Mouse (Mus musculus) right cerebral cortex, adult 18-20 months (tissue): ENCODE results near the gene Stil.
"Not testable (repeated sequence)": the region's sequence is repeated elsewhere in the genome, so short reads cannot be mapped to it uniquely, and the experiment has no call there.

ENCODE experiments used
- DNase-seq: peaks from one replicate; pipeline ENCODE4 v3.0.0; 2022; ENCODE audit warnings: mixed read lengths

Gene Stil

DNA sequence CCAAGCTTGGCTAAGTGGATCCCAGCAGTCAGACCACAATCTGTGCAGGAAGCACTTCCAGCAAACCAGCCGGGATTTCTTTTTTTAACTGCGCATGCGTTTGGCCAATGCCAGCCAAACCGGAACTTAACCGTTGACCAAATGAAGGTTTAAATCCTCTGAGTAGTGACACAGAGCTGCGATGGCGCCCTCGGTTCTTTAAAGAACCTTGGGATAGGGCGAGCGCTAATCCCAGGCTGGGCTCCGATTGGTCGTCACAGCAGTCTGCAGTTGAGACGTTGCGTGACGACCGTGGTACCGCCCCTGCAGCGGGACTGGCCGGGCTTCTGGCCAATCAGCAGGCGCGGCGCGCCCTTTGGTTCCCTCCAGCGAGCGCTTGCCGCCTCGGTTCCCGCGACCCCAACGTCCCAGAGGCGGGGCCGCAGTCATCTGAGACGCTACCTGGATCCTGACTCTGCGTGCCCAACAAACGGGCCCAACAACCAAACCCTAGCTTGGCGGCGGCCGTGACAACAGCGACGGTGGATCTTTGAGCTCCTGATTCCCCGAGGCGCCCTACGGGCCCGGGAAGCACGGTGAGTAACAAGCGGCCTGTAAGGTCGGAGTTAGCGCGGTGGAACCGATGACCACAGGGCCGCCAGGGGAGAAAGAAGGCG lies at the start of gene Stil:
Stil (plus strand) TSS at position 387 of the 656 bp plus-strand sequence.
- peak; percentile 98 for DNase-seq

DNA sequence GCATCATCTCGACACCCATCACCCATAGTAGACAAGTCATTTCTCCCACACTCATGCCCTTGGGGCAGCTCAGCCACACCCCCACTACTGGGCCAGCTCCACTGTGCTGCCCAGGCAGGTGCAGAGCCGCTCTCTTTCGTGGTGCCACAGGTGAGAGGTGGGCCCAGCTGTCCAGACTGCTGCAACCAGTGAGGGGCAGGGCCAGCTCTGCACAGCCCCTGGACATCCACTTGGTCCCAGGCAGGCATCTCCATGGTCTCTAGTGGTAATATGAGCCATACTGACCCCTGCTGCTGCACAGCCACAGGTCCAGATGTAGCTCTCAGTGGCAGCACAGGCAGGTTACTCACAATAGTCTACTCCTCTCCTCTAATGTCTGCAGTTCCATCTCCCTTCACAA lies 46.8 kb upstream of the Stil start:
- DNase-seq: no peak

DNA sequence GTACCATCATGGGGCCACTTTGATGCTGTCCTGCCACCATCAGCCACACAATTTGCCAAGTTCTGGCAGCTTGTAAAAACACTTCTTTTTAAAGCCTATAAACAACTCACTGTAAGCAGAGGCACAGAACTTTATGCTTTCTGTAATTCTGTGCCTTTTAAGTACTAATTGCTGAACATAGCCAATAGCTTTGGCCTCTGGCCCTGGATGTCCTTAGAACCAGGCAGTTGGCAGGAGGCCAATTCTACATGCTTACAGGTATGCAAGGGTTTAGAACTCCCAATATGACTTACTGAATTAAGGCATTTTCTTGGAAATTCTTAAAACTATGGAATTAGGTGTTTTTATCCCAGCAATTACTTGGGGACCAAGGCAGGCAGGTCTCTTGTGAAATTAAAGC lies 42.6 kb upstream of the Stil start:
- DNase-seq: no peak

DNA sequence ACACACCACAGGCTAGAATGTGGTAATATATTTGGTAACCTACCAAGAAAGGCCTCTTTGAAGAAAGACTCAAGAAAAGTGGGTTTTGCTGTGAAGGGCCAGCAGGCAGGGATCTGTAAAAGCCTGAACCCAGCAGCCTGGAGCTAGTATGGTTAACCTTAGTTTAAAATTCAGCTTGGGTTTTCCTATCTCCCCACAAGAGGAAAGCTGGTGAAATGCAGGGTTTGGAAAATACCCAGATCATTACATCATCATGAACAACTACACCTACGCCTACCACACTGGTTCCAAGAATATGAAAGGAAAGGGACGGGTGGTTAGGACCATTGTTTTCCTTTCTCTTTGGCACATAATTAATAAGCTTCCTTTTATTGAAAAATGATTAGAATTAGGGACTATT lies 41.7 kb upstream of the Stil start:
- DNase-seq: no peak

DNA sequence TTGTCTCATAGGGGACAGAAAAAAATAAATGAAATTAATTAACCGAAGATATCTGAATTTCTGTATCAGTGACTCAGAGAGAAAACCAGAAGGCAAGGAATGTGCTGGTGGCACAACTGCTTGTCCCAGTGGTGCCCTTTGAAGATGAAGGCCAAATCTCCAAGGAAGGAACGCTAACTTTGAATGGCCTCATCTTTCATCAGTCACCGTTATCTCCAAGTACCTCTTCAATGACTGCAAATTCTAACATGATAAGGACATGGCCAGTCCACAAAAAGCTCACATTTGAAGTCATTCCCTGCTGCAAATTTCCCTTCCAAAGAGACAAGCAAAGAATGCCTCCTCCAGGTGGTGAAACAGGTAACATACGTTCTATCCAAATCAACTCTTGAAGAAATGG lies 41.2 kb upstream of the Stil start:
- DNase-seq: no peak

DNA sequence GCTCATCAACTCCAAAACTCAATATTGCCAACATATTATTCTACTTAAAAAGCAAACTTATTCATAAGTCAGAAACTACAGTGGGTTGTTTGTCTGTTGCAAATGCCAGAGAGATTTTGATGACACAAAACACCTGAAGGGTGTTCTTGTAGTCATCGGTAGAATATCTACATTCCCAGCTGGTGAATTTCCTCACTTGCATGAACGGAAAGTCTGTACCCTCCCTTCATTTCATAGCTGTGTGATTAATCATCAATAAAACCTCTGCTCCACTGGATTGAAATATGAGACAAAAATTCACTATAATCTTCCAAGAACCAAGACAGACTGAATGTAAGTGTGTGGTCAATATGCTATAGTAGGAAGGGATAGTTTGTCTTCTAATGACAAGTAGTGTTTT lies 40.4 kb upstream of the Stil start:
- no peak for DNase-seq

DNA sequence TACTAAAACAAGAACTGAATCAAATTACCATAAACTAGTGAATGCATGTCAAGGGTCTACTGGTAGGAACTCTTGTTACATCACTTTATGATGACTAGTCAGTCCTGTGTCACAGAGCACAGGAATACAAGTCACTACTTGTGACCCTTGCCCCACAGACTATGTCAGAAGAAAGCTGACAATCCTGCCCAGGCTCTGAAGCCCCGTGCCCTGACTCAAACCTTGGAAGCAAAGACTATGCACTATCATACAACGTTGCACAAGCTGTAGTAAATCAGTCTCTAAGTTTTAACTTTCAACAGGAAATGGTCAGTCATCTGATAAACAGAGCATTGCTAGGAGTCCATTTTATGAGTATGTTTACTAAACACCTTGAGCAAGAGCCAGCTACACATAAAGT lies 39.1 kb upstream of the Stil start:
- DNase-seq: not testable (repeated sequence)

DNA sequence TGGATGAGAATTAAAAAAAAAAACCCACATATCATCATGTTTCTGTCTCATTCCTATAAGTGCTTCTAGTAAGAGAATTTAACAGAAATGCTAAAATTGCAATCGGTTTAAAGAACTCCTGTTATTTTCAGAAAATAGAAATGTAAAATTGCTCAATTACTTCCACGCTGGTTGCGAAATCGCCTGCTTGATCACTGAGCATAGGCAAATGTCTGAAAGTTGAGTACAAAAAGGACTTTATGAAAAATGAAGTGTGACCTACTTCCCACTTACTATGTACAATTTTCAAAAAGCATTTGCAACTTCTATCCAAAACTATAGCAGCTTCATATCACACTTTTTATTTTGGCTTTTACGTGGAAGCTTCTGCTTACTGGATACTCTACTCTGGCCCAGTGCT lies 29.2 kb upstream of the Stil start:
- DNase-seq: no peak

DNA sequence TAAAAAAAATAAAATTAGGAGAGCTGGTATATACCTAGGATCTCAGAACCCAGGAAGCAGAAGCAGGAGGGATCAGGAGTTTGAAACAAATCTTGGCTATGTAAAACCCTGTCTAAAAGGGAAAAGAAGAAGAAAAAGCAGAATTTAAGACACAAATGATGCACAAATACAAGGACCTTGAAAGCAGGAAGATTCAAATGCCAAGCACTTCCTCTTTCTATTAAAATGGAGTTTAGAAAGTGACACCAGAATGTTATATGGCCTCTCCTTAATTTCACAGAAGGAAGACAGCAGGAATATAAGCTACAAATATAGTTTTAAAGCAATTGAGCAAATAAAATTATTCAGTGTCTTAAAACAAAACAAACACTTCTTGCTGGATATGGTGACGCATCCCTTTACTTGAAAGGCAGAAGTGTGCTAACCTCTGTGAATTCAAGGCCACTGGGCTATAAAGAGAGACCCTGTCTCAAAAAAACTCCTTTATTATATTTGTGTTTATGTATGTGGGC lies 26.7 kb upstream of the Stil start:
- no peak for DNase-seq

DNA sequence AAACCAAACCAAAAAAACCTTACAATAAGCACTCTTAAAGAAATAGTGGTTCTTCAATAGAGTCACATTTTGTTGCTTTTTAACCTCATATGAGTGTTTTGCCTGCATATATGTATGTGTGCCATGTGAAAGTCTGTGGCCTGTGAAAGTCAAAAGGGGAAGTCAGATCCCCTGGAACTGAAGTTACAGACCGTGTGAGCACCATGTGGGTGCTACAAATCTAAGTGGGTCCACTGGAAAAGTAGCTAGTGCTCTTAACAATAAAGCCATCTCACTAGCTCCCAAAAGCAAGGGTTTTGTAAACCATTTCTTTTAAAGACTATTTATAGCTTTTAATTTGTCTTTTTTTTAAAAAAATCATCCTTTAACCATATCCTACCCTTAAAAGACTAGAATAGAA lies 17.3 kb upstream of the Stil start:
- no peak for DNase-seq

DNA sequence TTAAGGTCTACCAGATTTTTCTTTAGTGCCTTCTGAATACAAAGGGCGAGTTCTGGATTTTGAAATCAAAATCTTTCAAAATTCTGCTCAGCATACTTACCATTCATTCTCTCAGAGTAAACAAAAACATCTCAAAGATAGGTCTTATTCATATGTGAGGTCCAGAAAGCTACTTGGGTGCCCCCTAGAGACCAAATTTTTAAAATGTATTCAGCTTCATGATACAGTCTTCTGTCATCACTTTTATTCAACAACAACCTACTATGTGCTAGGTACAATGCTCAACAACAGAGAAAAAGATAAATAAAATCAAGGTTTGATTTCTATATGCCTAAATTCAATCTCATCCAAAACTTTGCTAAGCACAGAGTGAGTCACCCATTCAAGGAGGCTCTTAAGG lies 16.9 kb upstream of the Stil start:
- DNase-seq: no peak

DNA sequence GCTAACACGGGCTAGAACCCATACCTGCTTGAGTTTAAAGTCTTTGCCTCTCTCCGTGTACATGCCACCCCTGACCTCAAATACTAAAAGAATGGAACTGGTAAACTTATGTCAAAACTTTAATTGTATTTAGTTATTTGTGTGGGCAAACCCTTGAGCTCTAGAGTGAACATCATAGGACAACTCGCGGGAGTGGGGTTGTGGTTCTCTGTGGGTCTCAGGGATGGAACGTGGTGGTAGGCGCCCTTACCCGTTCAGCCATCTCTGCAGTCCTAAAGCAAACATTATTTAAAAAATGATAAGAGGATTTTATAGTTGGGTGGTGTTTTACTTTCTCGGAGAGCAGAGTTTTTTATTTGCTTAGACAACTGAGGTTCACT lies 13.8 kb upstream of the Stil start:
- no peak for DNase-seq

DNA sequence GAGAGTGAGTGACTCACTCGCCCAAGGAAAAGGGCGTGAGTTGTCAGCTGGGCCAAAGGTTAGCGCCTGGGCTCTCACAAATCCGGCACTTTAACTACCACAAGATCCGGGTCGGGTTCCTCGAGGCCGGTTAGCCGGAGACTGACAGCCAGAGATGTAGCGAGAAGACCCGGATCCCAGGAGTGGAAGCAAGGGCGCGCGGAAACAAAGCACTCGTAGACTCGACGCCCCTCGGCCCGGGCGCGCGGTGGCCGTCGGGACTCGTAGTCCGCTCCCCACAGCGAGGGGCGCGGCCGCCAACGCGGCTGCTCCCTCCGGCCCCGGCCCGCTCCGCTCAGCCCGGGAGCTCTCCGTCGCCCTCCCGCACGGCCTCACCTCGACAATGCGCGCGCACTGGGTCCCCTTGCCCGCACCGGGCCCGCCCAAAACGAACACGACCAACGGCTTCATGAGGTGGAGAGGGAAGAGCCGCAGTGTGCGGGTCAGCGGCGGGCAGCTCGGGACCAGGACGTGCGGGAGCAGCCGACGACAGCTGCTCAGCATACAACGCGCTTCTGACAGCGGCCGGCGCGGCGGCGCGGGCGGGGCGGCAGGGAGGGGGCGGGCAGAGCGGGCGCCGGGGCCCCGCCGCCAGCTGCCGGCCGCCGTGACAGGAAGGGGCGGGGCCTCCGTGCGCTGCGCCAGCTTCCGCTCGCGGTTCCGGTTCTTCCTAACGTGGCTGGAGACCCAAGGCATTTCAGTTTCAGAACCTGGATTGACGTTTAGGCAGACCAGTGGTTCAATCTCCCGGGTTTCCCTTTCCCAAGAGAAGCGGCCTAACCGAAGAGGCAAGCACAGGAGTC lies 13.1 kb upstream of the Stil start, which contains the start of gene Cmpk1:
Cmpk1 (minus strand) TSS at position 651 of the 842 bp plus-strand sequence.
- peak; percentile 90 for DNase-seq

DNA sequence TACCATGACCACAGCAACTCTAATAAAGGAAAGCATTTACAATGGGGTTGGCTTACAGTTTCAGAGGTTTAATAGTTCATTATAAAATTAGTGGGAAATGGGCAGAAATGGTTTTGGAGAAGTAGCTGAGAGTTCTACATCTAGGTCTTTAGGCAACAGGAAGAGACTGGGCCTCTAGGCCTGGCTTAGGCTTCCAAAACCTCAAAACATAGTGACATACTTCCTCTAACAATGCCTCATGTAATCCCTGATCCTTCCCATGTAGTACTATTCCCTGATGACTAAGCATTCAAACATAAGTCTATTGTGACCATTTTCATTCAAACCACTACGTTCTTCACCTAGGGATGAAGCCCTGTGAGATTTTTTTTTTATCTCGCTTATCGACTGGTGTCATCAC lies 5.7 kb upstream of the Stil start:
- no peak for DNase-seq

DNA sequence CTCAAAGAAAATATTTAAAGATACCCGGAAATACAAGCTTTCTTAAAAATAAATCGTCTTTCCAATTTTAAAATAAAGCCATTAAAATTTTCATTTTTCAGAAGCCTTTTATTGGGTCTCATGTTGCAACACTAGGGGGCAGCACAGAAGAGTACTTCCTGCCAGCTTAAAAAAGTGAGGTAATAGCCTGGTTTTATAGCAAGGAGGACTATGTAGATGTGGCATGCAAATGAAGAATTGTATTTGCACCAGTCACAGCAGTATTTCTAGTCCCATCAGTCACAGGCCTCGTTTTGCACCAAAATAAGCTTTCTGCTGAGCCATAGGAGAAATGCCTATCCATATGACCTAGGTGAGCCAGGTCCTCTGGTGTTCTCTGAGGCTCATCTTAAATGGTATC lies 2.9 kb upstream of the Stil start:
- DNase-seq: peak; percentile 8

DNA sequence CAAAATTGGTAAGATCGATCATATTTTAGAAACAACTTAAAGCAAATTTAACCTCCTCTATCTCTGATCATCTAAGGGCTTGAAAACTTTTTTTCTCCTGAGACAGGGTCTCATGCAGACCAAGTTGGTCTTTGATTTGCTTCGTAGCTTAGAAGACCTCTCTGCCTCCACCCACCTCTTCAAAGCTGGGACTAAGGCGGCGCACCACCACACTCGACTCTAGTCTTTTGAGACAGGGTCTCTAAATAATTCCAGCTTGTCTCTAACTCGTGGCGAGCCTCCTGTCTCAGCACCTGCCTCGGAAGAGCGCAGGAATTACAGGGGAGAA lies 550 bp upstream of the Stil start:
- DNase-seq: no peak

DNA sequence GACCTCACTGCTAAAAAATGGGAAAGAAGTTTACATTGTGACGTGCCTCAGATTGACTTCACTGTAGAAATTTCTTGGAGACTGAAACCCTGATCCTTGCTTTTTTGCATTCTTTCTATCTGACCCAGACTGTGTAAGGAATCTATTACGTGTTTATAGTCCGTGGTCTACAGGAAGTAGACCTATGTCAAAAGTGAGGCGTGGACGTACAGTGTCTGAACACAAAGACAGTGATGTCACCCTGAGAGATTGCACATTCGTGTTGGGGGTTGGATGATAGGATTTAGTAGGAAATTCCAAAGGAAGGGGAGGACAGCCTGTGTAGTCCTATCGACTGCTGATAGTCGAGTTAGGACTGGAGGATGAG lies 453 bp downstream of the Stil start:
- DNase-seq: no peak

DNA sequence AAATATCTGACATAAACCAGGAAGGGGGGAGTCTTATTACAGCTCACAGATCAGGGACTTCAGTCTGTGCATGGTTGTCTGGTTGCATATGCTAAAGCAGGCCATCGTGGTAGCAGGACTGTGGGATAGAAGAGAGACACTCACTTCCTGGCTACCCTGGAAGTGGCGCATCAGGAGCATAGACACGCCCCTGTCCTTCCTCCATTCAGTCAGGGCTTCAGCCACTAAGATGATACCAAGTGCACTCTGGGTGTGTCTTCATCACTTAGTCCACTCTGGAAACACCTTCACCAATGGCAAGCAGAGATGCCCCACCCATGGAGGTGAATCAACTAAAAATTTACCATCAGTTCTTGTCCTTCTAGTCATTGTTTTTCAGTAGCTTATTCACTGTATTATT lies 14.3 kb downstream of the Stil start:
- no peak for DNase-seq

DNA sequence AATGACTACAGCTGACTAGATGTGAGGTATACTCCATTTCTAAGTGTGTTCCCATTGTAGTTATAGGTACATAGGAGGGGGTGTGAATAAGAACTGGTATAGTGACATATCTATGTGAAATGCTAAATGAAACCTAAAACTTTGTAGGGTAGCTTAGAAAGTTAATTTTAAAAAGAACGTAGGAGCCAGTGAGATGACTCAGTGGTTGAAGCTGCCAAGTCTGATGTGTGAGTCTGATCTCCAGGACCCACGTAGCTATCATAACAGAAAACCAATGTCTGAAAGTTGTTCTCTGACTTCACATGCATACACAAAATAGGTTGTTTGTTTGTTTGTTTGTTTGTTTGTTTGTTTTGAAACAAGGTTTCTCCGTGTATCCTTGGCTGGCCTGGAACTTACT lies 20.0 kb downstream of the Stil start:
- peak; percentile 7 for DNase-seq

DNA sequence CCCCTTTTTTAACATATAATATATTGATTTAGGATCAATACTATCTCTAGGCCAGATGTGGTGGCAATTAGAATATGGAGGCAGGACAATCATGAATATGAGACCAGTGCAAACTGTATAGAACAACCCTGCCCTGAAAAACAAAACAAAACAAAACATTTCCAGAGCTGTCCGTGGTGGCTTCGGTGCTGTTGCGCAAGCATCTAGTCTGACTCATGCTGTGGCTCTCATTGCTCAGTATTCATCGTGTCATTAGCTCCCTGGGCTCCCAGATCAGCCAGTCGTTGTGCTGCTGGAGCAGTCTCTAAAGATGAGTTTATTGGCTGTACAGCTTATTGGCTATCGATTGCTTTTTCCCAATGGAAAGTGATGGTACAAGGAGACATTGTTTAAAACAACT lies 35.1 kb downstream of the Stil start:
- no peak for DNase-seq

DNA sequence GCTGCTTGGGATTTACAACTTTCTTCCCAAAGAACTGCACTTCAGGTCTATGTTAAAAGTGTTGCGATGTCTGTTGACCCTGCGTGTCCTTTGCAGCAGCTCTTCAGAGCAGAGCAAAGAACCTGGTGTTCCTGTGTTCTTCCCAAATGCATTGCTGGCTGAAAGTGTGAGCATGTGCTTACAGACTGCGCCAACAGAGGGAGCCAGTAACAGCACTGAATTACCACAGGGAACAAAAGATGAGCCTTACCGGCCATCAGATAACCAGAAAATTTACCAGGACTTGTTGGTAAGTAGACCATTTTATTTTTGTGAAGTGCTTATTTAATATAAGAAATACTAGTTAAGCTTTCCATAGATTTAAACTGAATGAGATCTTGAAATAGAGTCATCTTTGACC lies 38.3 kb downstream of the Stil start:
- peak; percentile 38 for DNase-seq

DNA sequence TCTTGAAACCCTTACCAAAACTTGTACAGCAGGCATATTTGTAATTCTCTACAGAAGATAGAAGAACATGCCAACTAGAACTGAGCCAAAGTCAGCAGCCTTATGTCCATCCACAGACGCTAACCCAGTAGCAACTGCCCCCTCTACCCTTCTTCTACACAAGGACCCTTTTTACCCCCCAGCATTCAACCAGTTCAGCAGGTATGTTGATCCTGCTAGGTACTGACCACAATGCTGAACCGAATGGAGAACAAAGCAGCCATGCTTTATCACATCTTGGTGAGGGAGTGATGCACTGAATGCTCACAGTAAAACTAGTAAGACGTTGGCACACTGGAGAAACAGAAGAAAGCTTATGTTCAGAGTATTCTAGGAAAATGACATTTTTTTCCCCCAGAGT lies 45.7 kb downstream of the Stil start:
- no peak for DNase-seq

DNA sequence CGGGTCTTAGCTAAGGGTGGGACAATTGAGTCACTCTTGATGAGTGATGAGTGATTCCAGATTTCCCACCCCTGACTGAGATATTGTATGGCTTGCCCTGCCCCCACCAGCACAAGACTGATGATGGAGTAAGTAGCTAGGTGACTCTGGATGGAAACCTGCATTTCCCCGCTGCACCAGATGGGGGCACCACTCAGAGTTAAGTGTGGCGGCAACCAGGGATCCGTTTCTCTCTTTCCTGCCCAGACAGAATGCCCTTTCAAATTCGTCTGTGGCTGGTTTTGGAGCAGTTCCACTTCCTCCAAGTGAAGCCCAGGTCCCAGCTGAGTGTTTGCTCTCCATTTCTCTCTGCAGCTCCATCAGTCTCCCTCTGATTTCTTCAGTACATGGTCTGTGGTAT lies 47.8 kb downstream of the Stil start:
- peak; percentile 15 for DNase-seq

DNA sequence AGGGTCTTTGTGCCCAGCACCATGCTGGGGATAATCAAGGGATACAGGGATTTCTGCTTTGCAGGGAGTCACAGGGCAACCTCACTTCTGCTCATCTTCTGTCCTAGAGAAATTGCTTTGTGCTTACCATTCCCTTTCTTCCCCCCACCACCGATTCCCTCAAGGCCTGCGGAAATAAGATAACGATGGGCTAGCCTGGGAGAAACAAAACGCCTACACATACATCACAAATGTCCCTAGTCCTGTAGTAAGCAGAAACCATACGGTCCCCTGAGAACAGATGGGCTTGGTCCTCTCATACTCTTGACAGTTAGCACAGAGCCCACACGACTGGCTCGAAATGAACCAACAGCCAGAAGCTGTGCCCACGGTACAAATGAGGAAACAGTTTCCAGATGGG lies 48.2 kb downstream of the Stil start:
- DNase-seq: no peak

DNA sequence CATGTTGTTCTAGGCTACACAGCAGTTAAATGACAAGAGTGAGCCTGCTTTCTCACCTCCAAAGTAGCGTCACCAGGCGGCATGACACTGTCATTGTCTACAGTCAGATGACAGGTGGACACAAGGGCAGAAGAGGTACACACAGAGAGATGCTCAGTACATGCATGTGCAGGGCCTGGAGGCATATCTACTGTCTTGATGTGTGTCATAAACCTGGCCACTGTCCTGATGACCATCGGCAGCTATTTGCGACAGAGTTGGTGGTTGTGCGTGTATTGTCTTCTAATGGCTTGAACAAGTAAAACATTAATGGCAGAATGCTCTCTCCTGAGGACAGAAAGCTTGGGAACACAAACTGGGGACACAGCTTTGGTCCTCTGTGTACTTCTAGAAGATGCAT lies 51.3 kb downstream of the Stil start:
- no peak for DNase-seq
